Mouse (Mus musculus) kidney, embryonic 14.5 days (tissue): Measurements from ENCODE around the gene Zbtb5. TPM values are rescaled to one million over a fixed set of nuclear protein-coding genes. Genes with fewer than 3 reads are reported as not detected.
"Not testable (repeated sequence)": the region's sequence is repeated elsewhere in the genome, so short reads cannot be mapped to it uniquely, and the experiment has no call there.

Experiments used
- ATAC-seq: fragments of 200-750 bp; cut with Nextera tagmentation; 2 replicates; pipeline ENCODE4 v1.8.0; 2017; ENCODE audit warnings: moderate number of reproducible peaks, mild to moderate bottlenecking, moderate TSS enrichment, moderate library complexity; ENCODE audit not compliant: low FRiP score, low TSS enrichment
- H3K27ac ChIP-seq: fragments of 300-500 bp; sonication (generic); 2 replicates; pipeline ENCODE4 v1.5.1; 2014; ENCODE audit warnings: low read depth, mild to moderate bottlenecking, low read length, moderate library complexity, mixed read lengths
- H3K27me3 ChIP-seq: fragments of 300-500 bp; sonication (generic); 2 replicates; pipeline ENCODE4 v1.6.1; 2014; ENCODE audit warnings: mild to moderate bottlenecking, low read length; ENCODE audit not compliant: control insufficient read depth, insufficient read depth
- H3K36me3 ChIP-seq: fragments of 300-500 bp; sonication (generic); 2 replicates; pipeline ENCODE4 v1.6.1; 2014; ENCODE audit warnings: low read length, mixed read lengths; ENCODE audit not compliant: control insufficient read depth, insufficient read depth
- H3K4me1 ChIP-seq: fragments of 300-500 bp; sonication (generic); 2 replicates; pipeline ENCODE4 v1.6.1; 2014; ENCODE audit warnings: low read length, mixed read lengths; ENCODE audit not compliant: control insufficient read depth, insufficient read depth
- H3K4me2 ChIP-seq: fragments of 300-500 bp; sonication (generic); replicated peaks from 2 replicates; pipeline ENCODE4 v1.6.1; 2014; ENCODE audit warnings: low read depth, mild to moderate bottlenecking, low read length
- H3K4me3 ChIP-seq: fragments of 300-500 bp; sonication (generic); 2 replicates; pipeline ENCODE4 v1.5.1; 2014; ENCODE audit warnings: mild to moderate bottlenecking, low read length
- H3K9ac ChIP-seq: fragments of 300-500 bp; sonication (generic); 2 replicates; pipeline ENCODE4 v1.6.1; 2014; ENCODE audit warnings: low read depth, mild to moderate bottlenecking, low read length, moderate library complexity
- H3K9me3 ChIP-seq: fragments of 300-500 bp; sonication (generic); 2 replicates; pipeline ENCODE4 v1.6.1; 2016; ENCODE audit warnings: low read length; ENCODE audit not compliant: control insufficient read depth
- WGBS: fragments of 180-500 bp; shearing (Covaris S2); extraction: QIAGEN DNeasy Blood & Tissue Kit; methylation state at CpG from one replicate; pipeline ENCODE4 v1.1.7; 2014; 5-methylcytosine and 5-hydroxymethylcytosine counted together
- polyA plus RNA-seq: library from polyadenylated mRNA; unstranded; fragments of >200 nt; fragmentation: Nextera tagmentation; extraction: Ambion mirVana; gene quantifications from 2 replicates; pipeline ENCODE4 v1.2.1, GENCODE M21; 2014

Zbtb5 gene
- polyA plus RNA-seq, 1 experiment from 2014 or later: 27.2 TPM

DNA sequence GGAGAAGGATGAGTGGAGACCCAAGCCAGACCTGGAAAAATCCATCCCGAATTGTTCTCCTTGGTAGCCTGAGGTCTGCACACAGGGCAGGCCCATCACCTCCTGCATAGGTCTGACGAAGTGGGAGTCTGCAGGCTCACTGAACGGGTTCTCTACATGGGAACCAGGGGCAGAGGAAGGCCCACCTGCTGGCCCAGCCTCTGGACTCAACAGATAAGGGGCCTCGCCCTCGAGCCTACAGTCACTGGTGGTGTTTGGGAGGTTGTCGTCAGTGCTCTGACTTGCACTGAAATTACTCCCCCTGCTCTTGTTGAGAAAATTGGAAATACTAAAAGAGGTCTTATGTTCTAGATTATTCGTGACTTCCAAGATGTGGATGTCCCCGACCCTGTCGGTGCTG, 18.4 kb downstream of the Zbtb5 start:
- Histone ChIP-seq H3K36me3 (peaks cover 44% of the 10 kb centered on the region), H3K4me2 (no peak overlapping the region), H3K27ac (no peak overlapping the region), H3K9me3 (no peaks in the 10 kb centered on the region), H3K9ac (no peak overlapping the region), H3K4me3 (no peak overlapping the region), H3K4me1 (no peaks in the 10 kb centered on the region), H3K27me3 (no peaks in the 10 kb centered on the region)
- WGBS: 88% methylated on average over 9 of the region's 9 CpGs
- no peak for ATAC-seq

DNA sequence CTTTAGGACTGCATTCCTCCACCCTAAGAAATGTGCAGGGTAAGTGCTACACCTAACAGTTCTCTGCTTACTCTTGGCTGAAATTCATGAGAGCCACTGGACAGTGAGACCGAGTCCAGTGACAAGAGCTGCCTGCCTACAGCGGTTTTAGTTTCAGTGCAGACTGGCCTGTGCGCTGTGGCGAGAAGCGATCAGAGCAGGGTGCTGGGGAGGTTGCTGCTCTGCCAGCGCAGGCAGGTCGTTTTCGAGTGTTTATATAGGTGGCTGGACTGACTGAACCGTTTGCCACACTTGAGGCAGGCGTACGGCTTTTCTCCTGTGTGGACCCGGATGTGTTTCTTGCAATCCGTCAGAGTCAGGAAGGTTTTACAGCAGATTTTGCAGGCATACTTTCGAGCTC, 19.0 kb downstream of the Zbtb5 start:
- H3K9me3 ChIP-seq, H3K4me2 ChIP-seq, H3K4me1 ChIP-seq, H3K27ac ChIP-seq, H3K27me3 ChIP-seq, H3K9ac ChIP-seq, H3K4me3 ChIP-seq: not testable (repeated sequence)
- peak; percentile 59 for ATAC-seq
- 44% methylated on average over 14 of the region's 14 CpGs for WGBS
- H3K36me3 ChIP-seq: peaks cover 47% of the 10 kb centered on the region

DNA sequence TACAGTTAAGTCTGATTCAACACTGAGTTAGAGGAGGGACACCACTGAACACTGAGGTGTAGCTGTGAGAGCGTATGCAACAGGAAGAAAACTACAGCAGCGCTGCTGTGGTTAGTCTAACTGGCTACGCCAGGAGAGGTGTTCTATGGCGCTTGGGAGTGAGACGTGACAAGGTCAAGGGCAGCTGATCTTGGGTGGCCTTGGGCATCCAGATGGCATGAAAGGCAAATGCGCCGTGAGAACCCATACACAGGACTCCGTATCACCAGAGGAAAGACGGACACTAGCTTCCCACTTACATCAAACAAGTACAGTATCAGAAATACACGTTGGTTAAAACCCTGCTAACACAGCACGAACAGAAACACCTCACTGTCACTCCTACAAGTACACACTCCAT, 19.9 kb downstream of the Zbtb5 start:
- WGBS: 90% methylated on average over 11 of the region's 11 CpGs

DNA sequence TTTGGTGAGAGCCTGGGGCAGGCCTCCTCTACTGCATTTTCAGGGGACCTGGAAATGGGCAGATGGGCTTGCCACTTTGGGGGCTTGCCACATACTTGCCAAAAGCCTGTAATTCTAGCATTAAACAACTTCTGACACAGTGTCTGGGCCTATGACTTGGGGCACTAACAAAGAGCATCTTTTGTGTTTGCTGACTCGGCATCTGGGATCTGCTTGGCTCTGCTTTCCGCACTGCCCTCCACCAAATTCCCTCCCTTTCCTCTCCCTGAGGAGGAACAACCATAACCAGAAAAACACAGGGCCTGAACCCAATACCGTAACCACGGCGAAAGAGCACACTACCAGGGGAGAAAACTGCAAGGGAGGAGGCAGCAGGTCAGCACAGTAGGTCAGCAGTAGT, 21.7 kb downstream of the Zbtb5 start:
- no peak overlapping the region for H3K27ac ChIP-seq
- 81% methylated on average over 5 of the region's 5 CpGs for WGBS
- no peak overlapping the region for H3K4me3 ChIP-seq
- ATAC-seq: no peak
- H3K4me1 ChIP-seq: no peaks in the 10 kb centered on the region
- H3K9ac ChIP-seq: no peak overlapping the region
- no peaks in the 10 kb centered on the region for H3K9me3 ChIP-seq
- no peak overlapping the region for H3K4me2 ChIP-seq
- peaks cover 66% of the 10 kb centered on the region for H3K36me3 ChIP-seq
- no peaks in the 10 kb centered on the region for H3K27me3 ChIP-seq

More for the DNA sequence above, 19.9 kb downstream of the Zbtb5 start:
- H3K4me1 ChIP-seq, H3K27me3 ChIP-seq, H3K4me2 ChIP-seq, H3K27ac ChIP-seq, H3K4me3 ChIP-seq, H3K9me3 ChIP-seq, H3K9ac ChIP-seq, ATAC-seq: not testable (repeated sequence)
- H3K36me3 ChIP-seq: peaks cover 52% of the 10 kb centered on the region

DNA sequence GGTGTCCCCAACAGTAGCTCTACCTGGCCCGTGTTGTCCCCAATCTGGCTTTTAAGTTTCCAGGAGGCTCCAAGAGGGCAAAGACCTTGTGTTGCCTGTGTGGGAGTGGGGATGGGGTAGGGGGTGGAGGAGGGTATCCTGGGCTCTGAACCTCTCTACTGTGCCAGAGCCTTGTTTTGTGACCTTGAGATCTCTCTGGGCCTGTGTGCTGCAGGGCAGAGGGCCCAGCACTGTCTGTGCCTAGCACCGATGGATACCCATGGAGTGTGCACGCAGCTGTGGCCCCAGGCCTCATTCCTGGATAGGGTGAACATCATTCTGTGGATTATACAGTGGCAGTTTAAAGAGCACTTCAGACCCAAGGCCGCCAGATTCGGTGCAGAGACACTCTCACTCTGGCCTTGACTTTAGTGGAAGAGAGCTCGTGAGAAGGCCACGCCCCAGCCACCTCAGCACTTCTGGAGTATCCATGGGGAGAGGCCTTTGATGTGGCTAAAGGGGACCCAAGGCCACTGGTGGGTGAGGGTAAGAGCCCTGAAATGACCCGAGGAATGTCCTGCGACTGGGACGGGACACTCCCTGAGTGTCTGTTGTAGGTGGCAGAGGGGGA, 29.0 kb downstream of the Zbtb5 start:
- Histone ChIP-seq H3K27ac (no peak overlapping the region), H3K27me3 (no peaks in the 10 kb centered on the region), H3K4me3 (no peak overlapping the region), H3K4me1 (peaks cover 6% of the 10 kb centered on the region; the same call in 1 of the 2 replicates), H3K9ac (0 out of 2 replicates have a peak overlapping the region, but pooled peaks have one; percentile 12), H3K4me2 (peak overlapping the region; percentile 8; the same call in 1 of the 2 replicates), H3K9me3 (no peaks in the 10 kb centered on the region), H3K36me3 (peaks cover 28% of the 10 kb centered on the region)
- ATAC-seq: no peak
- 83% methylated on average over 10 of the region's 10 CpGs for WGBS

DNA sequence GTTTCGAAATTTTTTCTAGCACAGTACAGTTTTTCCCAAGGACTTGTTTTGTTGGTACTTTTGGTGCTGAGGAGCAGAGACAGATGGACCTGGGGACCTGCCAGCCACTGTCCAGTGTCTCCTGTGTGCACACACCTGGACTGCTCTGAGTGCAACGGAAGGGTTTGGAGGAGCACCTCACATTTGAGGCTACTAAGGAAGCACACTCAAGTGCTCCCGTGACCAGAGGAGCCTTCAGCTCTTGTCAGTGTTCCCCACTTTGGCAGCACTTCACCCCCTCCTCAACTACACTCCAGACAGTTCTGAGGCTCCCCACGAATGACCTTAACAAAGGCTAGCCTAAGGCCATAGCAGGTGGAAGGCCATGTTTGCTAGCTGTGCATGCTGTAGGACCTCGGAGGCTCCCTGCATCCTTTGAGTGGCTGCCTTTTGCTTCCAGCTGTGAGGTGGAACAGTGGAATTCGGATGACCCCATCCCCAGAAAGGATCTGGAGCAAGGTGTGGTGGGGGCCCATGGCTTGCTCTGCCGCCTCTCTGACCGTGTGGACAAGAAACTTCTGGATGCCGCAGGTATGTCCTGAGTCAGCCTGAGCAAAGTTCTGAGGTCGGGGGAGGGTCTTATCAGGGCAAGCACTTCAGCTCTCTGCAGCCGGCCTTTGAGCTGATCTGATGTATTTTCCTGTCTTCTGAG, 29.6 kb downstream of the Zbtb5 start:
- H3K9ac ChIP-seq: peak overlapping the region; percentile 85; the same call in 1 of the 2 replicates
- no peak overlapping the region for H3K4me3 ChIP-seq
- no peak for ATAC-seq

DNA sequence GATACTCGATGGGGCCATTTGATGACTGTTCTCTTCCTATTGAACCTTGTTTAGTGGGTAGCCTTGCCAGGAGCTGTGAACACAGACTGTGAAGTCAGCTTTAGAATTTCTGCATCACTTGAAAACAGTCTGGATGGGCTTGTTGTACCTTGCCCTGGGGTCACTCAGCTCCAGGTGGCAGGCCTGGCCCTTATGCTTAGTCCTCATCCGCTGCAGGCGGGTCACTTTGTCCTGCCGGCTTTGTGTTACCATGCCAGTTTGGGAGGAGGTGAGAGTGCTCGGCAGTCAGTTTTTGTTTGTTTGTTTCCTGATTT, 30.3 kb downstream of the Zbtb5 start:
- H3K27me3 ChIP-seq: no peaks in the 10 kb centered on the region
- H3K9me3 ChIP-seq: no peaks in the 10 kb centered on the region
- ATAC-seq: no peak
- H3K4me1 ChIP-seq: peaks cover 6% of the 10 kb centered on the region; the same call in 1 of the 2 replicates
- H3K36me3 ChIP-seq: peaks cover 19% of the 10 kb centered on the region; the same call in 1 of the 2 replicates
- peak overlapping the region; percentile 93 for H3K4me2 ChIP-seq
- 0 out of 2 replicates have a peak overlapping the region, but pooled peaks have one; percentile 68 for H3K27ac ChIP-seq
- 27% methylated on average over 5 of the region's 5 CpGs for WGBS
- H3K9ac ChIP-seq: peak overlapping the region; percentile 85
- H3K4me3 ChIP-seq: peak overlapping the region; percentile 81

More for the DNA sequence above, 29.6 kb downstream of the Zbtb5 start:
- 70% methylated on average over 11 of the region's 11 CpGs for WGBS
- peaks cover 25% of the 10 kb centered on the region for H3K36me3 ChIP-seq
- H3K4me2 ChIP-seq: peak overlapping the region; percentile 93; the same call in 1 of the 2 replicates
- H3K4me1 ChIP-seq: peaks cover 6% of the 10 kb centered on the region; the same call in 1 of the 2 replicates
- H3K27me3 ChIP-seq: no peaks in the 10 kb centered on the region
- H3K9me3 ChIP-seq: no peaks in the 10 kb centered on the region
- no peak overlapping the region for H3K27ac ChIP-seq

DNA sequence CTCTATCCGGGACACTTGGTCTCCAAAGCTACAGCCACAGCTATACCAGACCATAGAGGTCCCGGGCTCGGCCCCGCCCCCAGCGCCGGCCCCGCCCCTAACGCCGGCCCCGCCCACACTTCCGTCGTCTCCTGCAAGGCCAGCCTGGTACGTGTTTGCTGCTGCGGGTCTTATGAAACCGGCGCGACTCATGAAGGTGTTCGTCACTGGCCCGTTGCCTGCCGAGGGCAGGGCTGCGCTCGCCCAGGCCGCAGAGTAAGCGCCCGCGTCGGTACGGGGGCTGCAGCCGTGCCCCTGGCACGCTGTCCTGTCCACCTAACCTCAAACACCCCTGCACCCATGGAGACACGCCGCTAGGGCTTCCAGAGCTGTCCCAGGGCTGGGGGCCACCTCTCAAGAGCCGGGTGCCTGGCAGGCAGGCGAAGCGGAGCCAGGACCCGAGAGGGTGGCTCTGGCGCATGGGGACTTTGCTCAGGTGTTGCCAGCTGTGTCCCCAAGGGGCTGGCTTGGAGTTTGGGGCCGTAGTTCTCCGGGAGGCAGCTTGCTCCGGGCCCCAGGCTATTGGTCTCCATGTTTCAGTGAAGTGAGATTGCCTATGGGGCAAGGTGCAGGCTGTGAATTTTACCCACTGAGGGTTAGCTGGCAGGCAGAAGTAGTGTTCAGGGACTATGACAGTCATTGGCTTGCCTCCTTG, 30.8 kb downstream of the Zbtb5 start, which contains the start of gene Grhpr:
Gene Grhpr, plus strand, starts transcription at position 116 of the 694 bp plus-strand sequence.
- Histone ChIP-seq H3K9me3 (no peaks in the 10 kb centered on the region), H3K4me2 (peak within 1 kb of the TSS; percentile 93), H3K4me1 (peaks cover 6% of the 10 kb centered on the region; the same call in 1 of the 2 replicates), H3K27me3 (no peaks in the 10 kb centered on the region), H3K27ac (peak within 1 kb of the TSS; percentile 68), H3K9ac (peak within 1 kb of the TSS; percentile 85), H3K4me3 (peak within 1 kb of the TSS; percentile 81), H3K36me3 (peaks cover 14% of the 10 kb centered on the region; the same call in 1 of the 2 replicates)
- ATAC-seq: peak; percentile 93
- under 1% methylated on average over 40 of the region's 40 CpGs for WGBS
